Mouse (Mus musculus) small intestine, adult 2 months (tissue): Measurements from ENCODE around the gene Ikzf3.

ENCODE experiments used
- CTCF ChIP-seq: fragments of 200-500 bp; IDR thresholded peaks from 2 replicates; pipeline ENCODE4 v1.5.1; 2012; ENCODE audit warnings: low read depth, mild to moderate bottlenecking, control low read depth, inconsistent platforms, low read length, moderate library complexity, mixed read lengths; ENCODE audit not compliant: insufficient replicate concordance, insufficient read length; ENCODE audit errors: extremely low read depth
- POLR2A ChIP-seq: fragments of 200-500 bp; IDR thresholded peaks from 2 replicates; pipeline ENCODE4 v1.6.1; 2012; ENCODE audit warnings: low read depth, mild to moderate bottlenecking, control low read depth, inconsistent platforms, low read length, moderate library complexity

GRCm38 (mm10) chr11:98459860-98460259 lies 86.0 kb downstream of the Ikzf3 start:
- TF ChIP-seq CTCF (no peak), POLR2A (no peak)
